In the genomic region with DNA sequence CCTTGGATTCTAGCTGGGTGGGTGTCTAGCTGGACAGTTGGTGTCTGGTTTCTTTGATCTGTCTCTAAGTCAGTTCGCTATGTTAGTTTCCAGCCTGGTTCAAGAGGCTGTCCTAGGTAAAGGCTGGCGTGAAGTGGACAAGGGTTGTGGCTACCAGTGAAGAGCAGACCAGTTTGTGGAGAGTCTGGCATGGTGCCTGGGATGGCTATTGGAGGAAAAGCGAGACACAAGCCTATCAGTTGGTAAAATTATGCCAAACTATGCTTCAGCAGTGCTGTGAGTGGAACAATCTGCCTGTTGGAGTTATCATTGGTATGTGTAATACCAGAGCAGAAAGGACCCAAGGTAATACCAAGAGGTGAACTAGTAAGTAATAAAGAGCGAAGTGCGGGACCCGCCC, we compare ENCODE assay signal across 24 mouse cellular contexts.
DNase-seq lines count a peak whose midpoint lies in the region; ATAC-seq and TF ChIP-seq lines count a peak whose summit lies in the region.
"Had no signal": no experiment of that assay in that cellular context is flagged by ENCODE, and none has a peak within 500 bp of the region (broad histone marks: within the 10 kb centered on the region; RNA-seq: fewer than 3 reads in every experiment).

No protein-coding gene starts in this region.

- peak overlapping the region; percentile 71 for H3K27ac ChIP-seq in forebrain, embryonic 12.5 days
- no peak overlapping the region for H3K27ac ChIP-seq in forebrain, embryonic 16.5 days (ENCODE audit: low read length)
- H3K27ac ChIP-seq in hindbrain, embryonic 15.5 days (replicated peaks): 0 out of 2 replicates have a peak overlapping the region, but pooled peaks have one; percentile 1
- H3K27ac ChIP-seq in hindbrain, embryonic 16.5 days (ENCODE audit: low read depth, low read length): no peak overlapping the region
- 0 out of 2 replicates have a peak overlapping the region, but pooled peaks have one; percentile 14 for H3K27ac ChIP-seq in midbrain, embryonic 14.5 days (replicated peaks; ENCODE audit: low read depth, low read length)
- H3K27ac ChIP-seq in midbrain, postnatal 0 days (ENCODE audit: low read depth, low read length): no peak overlapping the region
- peak overlapping the region; percentile 35; the same call in 1 of the 2 replicates for H3K27ac ChIP-seq in neural tube, embryonic 15.5 days (replicated peaks)
- H3K27ac ChIP-seq: heart, adult 2 months; heart, embryonic 13.5 days; limb, embryonic 12.5 days; stomach, postnatal 0 days had no signal

- H3K4me1 ChIP-seq in forebrain, embryonic 12.5 days: peaks cover 72% of the 10 kb centered on the region
- peaks cover 78% of the 10 kb centered on the region for H3K4me1 ChIP-seq in forebrain, embryonic 16.5 days (replicated peaks; ENCODE audit: control insufficient read depth, insufficient read depth, low read length)
- peaks cover 70% of the 10 kb centered on the region for H3K4me1 ChIP-seq in hindbrain, embryonic 15.5 days (replicated peaks)
- H3K4me1 ChIP-seq in hindbrain, embryonic 16.5 days (ENCODE audit: control insufficient read depth, insufficient read depth, low read depth, low read length): peaks cover 36% of the 10 kb centered on the region
- peaks cover 56% of the 10 kb centered on the region for H3K4me1 ChIP-seq in midbrain, embryonic 14.5 days (ENCODE audit: control insufficient read depth, insufficient read depth, low read length)
- H3K4me1 ChIP-seq in midbrain, postnatal 0 days (ENCODE audit: insufficient read depth, low read length): peaks cover 23% of the 10 kb centered on the region
- H3K4me1 ChIP-seq in neural tube, embryonic 15.5 days: peaks cover 72% of the 10 kb centered on the region

- H3K36me3 ChIP-seq in forebrain, embryonic 12.5 days (replicated peaks): no peaks in the 10 kb centered on the region
- no peaks in the 10 kb centered on the region for H3K36me3 ChIP-seq in forebrain, embryonic 16.5 days (ENCODE audit: control insufficient read depth, insufficient read depth)
- no peaks in the 10 kb centered on the region for H3K36me3 ChIP-seq in hindbrain, embryonic 15.5 days
- H3K36me3 ChIP-seq in hindbrain, embryonic 16.5 days (ENCODE audit: control insufficient read depth, insufficient read depth, low read length): no peaks in the 10 kb centered on the region
- no peaks in the 10 kb centered on the region for H3K36me3 ChIP-seq in midbrain, embryonic 14.5 days (ENCODE audit: control insufficient read depth, insufficient read depth, low read length)
- H3K36me3 ChIP-seq in midbrain, postnatal 0 days (ENCODE audit: insufficient read depth, low read length): no peaks in the 10 kb centered on the region
- H3K36me3 ChIP-seq in neural tube, embryonic 15.5 days: no peaks in the 10 kb centered on the region
- H3K36me3 ChIP-seq: heart, embryonic 13.5 days; limb, embryonic 12.5 days had no signal

- no peak for TF ChIP-seq CTCF in midbrain, postnatal 0 days (IDR thresholded peaks at IDR 0.05)

- H3K9me3 ChIP-seq in forebrain, embryonic 12.5 days: no peaks in the 10 kb centered on the region
- no peaks in the 10 kb centered on the region for H3K9me3 ChIP-seq in forebrain, embryonic 16.5 days (ENCODE audit: control insufficient read depth, low read length)
- no peaks in the 10 kb centered on the region for H3K9me3 ChIP-seq in hindbrain, embryonic 15.5 days
- no peaks in the 10 kb centered on the region for H3K9me3 ChIP-seq in hindbrain, embryonic 16.5 days (ENCODE audit: control insufficient read depth, low read length)
- no peaks in the 10 kb centered on the region for H3K9me3 ChIP-seq in midbrain, embryonic 14.5 days (ENCODE audit: control insufficient read depth, low read length)
- H3K9me3 ChIP-seq in midbrain, postnatal 0 days (ENCODE audit: low read length): no peaks in the 10 kb centered on the region
- no peaks in the 10 kb centered on the region for H3K9me3 ChIP-seq in neural tube, embryonic 15.5 days (replicated peaks)
- H3K9me3 ChIP-seq: limb, embryonic 12.5 days had no signal

- no peak for ATAC-seq in forebrain, embryonic 12.5 days (ENCODE audit: low FRiP score)
- no peak for ATAC-seq in forebrain, embryonic 16.5 days
- no peak for ATAC-seq in hindbrain, embryonic 15.5 days (ENCODE audit: low FRiP score, low read depth)
- ATAC-seq in hindbrain, embryonic 16.5 days: no peak
- no peak for ATAC-seq in midbrain, embryonic 14.5 days (ENCODE audit: low FRiP score, low TSS enrichment)
- no peak for ATAC-seq in midbrain, postnatal 0 days (ENCODE audit: low FRiP score)
- no peak for ATAC-seq in neural tube, embryonic 15.5 days (ENCODE audit: low FRiP score)
- ATAC-seq: hindbrain, postnatal 0 days; liver, postnatal 0 days had no signal

- no peaks in the 10 kb centered on the region for H3K27me3 ChIP-seq in forebrain, embryonic 12.5 days
- no peaks in the 10 kb centered on the region for H3K27me3 ChIP-seq in forebrain, embryonic 16.5 days (replicated peaks; ENCODE audit: control insufficient read depth, insufficient read depth, low read length)
- H3K27me3 ChIP-seq in hindbrain, embryonic 15.5 days: no peaks in the 10 kb centered on the region
- H3K27me3 ChIP-seq in hindbrain, embryonic 16.5 days (replicated peaks; ENCODE audit: control insufficient read depth, insufficient read depth, low read length): no peaks in the 10 kb centered on the region
- no peaks in the 10 kb centered on the region for H3K27me3 ChIP-seq in midbrain, embryonic 14.5 days (ENCODE audit: control insufficient read depth, insufficient read depth, low read length)
- H3K27me3 ChIP-seq in midbrain, postnatal 0 days (ENCODE audit: insufficient read depth, low read length): no peaks in the 10 kb centered on the region
- H3K27me3 ChIP-seq in neural tube, embryonic 15.5 days (replicated peaks): no peaks in the 10 kb centered on the region
- H3K27me3 ChIP-seq: limb, embryonic 12.5 days had no signal

- H3K4me3 ChIP-seq in forebrain, embryonic 12.5 days (replicated peaks): no peak overlapping the region
- no peak overlapping the region for H3K4me3 ChIP-seq in forebrain, embryonic 16.5 days (replicated peaks; ENCODE audit: low read length)
- H3K4me3 ChIP-seq in hindbrain, embryonic 15.5 days: no peak overlapping the region
- no peak overlapping the region for H3K4me3 ChIP-seq in hindbrain, embryonic 16.5 days (ENCODE audit: low read length)
- H3K4me3 ChIP-seq in midbrain, embryonic 14.5 days (replicated peaks; ENCODE audit: low read depth, low read length): no peak overlapping the region
- no peak overlapping the region for H3K4me3 ChIP-seq in midbrain, postnatal 0 days (ENCODE audit: low read depth, low read length)
- H3K4me3 ChIP-seq in neural tube, embryonic 15.5 days (replicated peaks): no peak overlapping the region
- H3K4me3 ChIP-seq: heart, adult 2 months; heart, embryonic 13.5 days; limb, embryonic 12.5 days; myocyte had no signal

- DNase-seq in midbrain, embryonic 14.5 days: no peak
- no peak for DNase-seq in midbrain, postnatal 0 days (ENCODE audit: low spot score)
- DNase-seq in frontal cortex, postnatal 10 days (ENCODE audit: low spot score in 2 of 2): no peak
- DNase-seq: adrenal gland, postnatal 14 days; cerebellum, adult 8-10 months; gastrocnemius, postnatal 25 days; heart, adult 2 months; kidney, adult 18-20 months; kidney, postnatal 4 days; liver, postnatal 0 days; lung, postnatal 36 days; thymus, adult 2 months; thymus, postnatal 4 days had no signal

- no peak overlapping the region for H3K9ac ChIP-seq in forebrain, embryonic 12.5 days
- no peak overlapping the region for H3K9ac ChIP-seq in forebrain, embryonic 16.5 days (replicated peaks; ENCODE audit: low read depth, low read length)
- no peak overlapping the region for H3K9ac ChIP-seq in hindbrain, embryonic 15.5 days
- H3K9ac ChIP-seq in hindbrain, embryonic 16.5 days (ENCODE audit: low read depth, low read length): no peak overlapping the region
- H3K9ac ChIP-seq in midbrain, embryonic 14.5 days (replicated peaks; ENCODE audit: low read length): no peak overlapping the region
- no peak overlapping the region for H3K9ac ChIP-seq in midbrain, postnatal 0 days (replicated peaks; ENCODE audit: low read length, poor library complexity, severe bottlenecking)
- no peak overlapping the region for H3K9ac ChIP-seq in neural tube, embryonic 15.5 days (replicated peaks)
- H3K9ac ChIP-seq: heart, embryonic 13.5 days; limb, embryonic 12.5 days; liver, postnatal 0 days had no signal

- WGBS in forebrain, embryonic 12.5 days: 88% methylated on average over 6 of the region's 6 CpGs
- 76% methylated on average over 6 of the region's 6 CpGs for WGBS in forebrain, embryonic 16.5 days
- 86% methylated on average over 6 of the region's 6 CpGs for WGBS in hindbrain, embryonic 15.5 days
- WGBS in hindbrain, embryonic 16.5 days: 80% methylated on average over 6 of the region's 6 CpGs
- 96% methylated on average over 6 of the region's 6 CpGs for WGBS in midbrain, embryonic 14.5 days
- WGBS in midbrain, postnatal 0 days: 89% methylated on average over 6 of the region's 6 CpGs
- 87% methylated on average over 6 of the region's 6 CpGs for WGBS in neural tube, embryonic 15.5 days

- H3K4me2 ChIP-seq in forebrain, embryonic 12.5 days: no peak overlapping the region
- H3K4me2 ChIP-seq in forebrain, embryonic 16.5 days (ENCODE audit: low read length): no peak overlapping the region
- no peak overlapping the region for H3K4me2 ChIP-seq in hindbrain, embryonic 15.5 days
- H3K4me2 ChIP-seq in hindbrain, embryonic 16.5 days (ENCODE audit: low read length): no peak overlapping the region
- no peak overlapping the region for H3K4me2 ChIP-seq in midbrain, embryonic 14.5 days (ENCODE audit: low read length)
- H3K4me2 ChIP-seq in midbrain, postnatal 0 days (ENCODE audit: low read depth, low read length, poor library complexity, severe bottlenecking): no peak overlapping the region
- no peak overlapping the region for H3K4me2 ChIP-seq in neural tube, embryonic 15.5 days
- H3K4me2 ChIP-seq: heart, embryonic 13.5 days; liver, embryonic 11.5 days had no signal

Comparison
In these comparisons a context has a peak if more than half of its experiments do, and no peak if none do; other contexts are left out.
1. H3K27ac ChIP-seq: peak in forebrain, embryonic 12.5 days (single experiment), hindbrain, embryonic 15.5 days (single experiment), midbrain, embryonic 14.5 days (single experiment) and neural tube, embryonic 15.5 days (single experiment); none in forebrain, embryonic 16.5 days (single experiment), hindbrain, embryonic 16.5 days (single experiment) and midbrain, postnatal 0 days (single experiment).